Mouse (Mus musculus) myocyte (in vitro differentiated cells): Measurements from ENCODE around the gene Plxna2.

Experiments used
- E2F4 ChIP-seq: IDR thresholded peaks from one replicate; pipeline ENCODE4 v1.6.1; 2011; ENCODE audit warnings: mild to moderate bottlenecking, control low read depth, moderate library complexity; ENCODE audit not compliant: insufficient read depth
- MYOD1 ChIP-seq, 3 experiments: IDR thresholded peaks; one replicate each; pipeline ENCODE4 v1.6.1; 2011; ENCODE audit warnings: control low read depth in 2 of 3, low read depth in 2 of 3, mild to moderate bottlenecking in 2 of 3, moderate library complexity in 1 of 3; ENCODE audit not compliant: insufficient read length in 2 of 3, control insufficient read depth in 1 of 3
- POLR2A ChIP-seq: IDR thresholded peaks from one replicate; pipeline ENCODE4 v1.6.1; 2011; ENCODE audit warnings: low read depth, mild to moderate bottlenecking, control low read depth, moderate library complexity; ENCODE audit not compliant: insufficient read length
- POLR2AphosphoS2 ChIP-seq: IDR thresholded peaks from one replicate; pipeline ENCODE4 v1.6.1; 2011; ENCODE audit warnings: low read depth, control low read depth; ENCODE audit not compliant: insufficient read length

- TF ChIP-seq POLR2AphosphoS2 (no peak), POLR2A (no peak), E2F4 (no peak), MYOD1 (IDR thresholded peaks at IDR 0.05; ENCODE audit: control insufficient read depth in 1 of 3, insufficient read length in 2 of 3, low read depth in 2 of 3) (no peak)
Measured at GRCm38 (mm10) chr1:194780794-194781390, 162.9 kb downstream of the Plxna2 start.
